ENCODE assay signal across 13 mouse cellular contexts in the genomic region with DNA sequence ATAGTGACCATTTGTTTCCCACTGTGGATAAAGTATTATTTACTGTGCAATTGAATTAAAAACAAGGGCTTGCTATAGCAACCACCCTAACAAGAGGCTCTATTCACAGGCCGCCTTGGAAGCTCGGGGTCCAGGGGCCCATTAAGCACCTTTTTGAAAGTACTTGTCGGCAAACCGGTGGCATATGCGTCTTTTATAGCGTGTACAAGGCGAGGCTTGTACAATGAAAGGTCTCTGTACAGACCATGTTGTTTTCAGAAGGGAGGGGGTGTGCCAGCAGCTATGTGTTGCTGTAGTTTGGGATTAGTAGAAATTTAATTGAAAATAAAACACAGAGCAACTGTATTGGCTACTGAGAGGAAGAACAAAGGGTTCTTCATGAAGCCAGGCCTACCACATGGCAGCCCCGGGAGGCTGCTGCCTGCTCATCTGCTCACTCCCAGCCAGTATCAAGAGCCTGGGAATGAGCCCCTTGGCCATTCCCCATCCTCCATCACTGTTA.
DNase-seq lines count a peak whose midpoint lies in the region; ATAC-seq and TF ChIP-seq lines count a peak whose summit lies in the region.
"Had no signal": no experiment of that assay in that cellular context is flagged by ENCODE, and none has a peak within 500 bp of the region (broad histone marks: within the 10 kb centered on the region; RNA-seq: fewer than 3 reads in every experiment).

No protein-coding gene starts in this region.

- WGBS in heart, embryonic 10.5 days, result 76% methylated on average over 8 of the region's 8 CpGs
- 7% methylated on average over 8 of the region's 8 CpGs for WGBS in forebrain, embryonic 15.5 days
- WGBS in limb, embryonic 10.5 days, result 72% methylated on average over 8 of the region's 8 CpGs
- 44% methylated on average over 8 of the region's 8 CpGs for WGBS in midbrain, postnatal 0 days
- WGBS in stomach, postnatal 0 days, result 71% methylated on average over 8 of the region's 8 CpGs

- H3K4me1 ChIP-seq in heart, embryonic 10.5 days, result peaks cover 8% of the 10 kb centered on the region; the same call in 1 of the 2 replicates
- peaks cover 47% of the 10 kb centered on the region for H3K4me1 ChIP-seq in forebrain, embryonic 15.5 days
- peaks cover 84% of the 10 kb centered on the region for H3K4me1 ChIP-seq in limb, embryonic 10.5 days
- peaks cover 3% of the 10 kb centered on the region; the same call in 1 of the 2 replicates for H3K4me1 ChIP-seq in midbrain, postnatal 0 days (ENCODE audit: insufficient read depth, low read length)
- no peaks in the 10 kb centered on the region for H3K4me1 ChIP-seq in stomach, postnatal 0 days (replicated peaks; ENCODE audit: control insufficient read depth, insufficient read depth)

- no peak overlapping the region for H3K27ac ChIP-seq in heart, embryonic 10.5 days
- peak overlapping the region; percentile 20; the same call in 1 of the 2 replicates for H3K27ac ChIP-seq in forebrain, embryonic 15.5 days (replicated peaks)
- H3K27ac ChIP-seq in limb, embryonic 10.5 days, result peak overlapping the region; percentile 74
- no peak overlapping the region for H3K27ac ChIP-seq in midbrain, postnatal 0 days (ENCODE audit: low read depth, low read length)
- H3K27ac ChIP-seq in stomach, postnatal 0 days (replicated peaks), result no peak overlapping the region
- H3K27ac ChIP-seq: liver, embryonic 14.5 days had no signal

- no peak overlapping the region for H3K9ac ChIP-seq in forebrain, embryonic 15.5 days (replicated peaks)
- no peak overlapping the region for H3K9ac ChIP-seq in midbrain, postnatal 0 days (replicated peaks; ENCODE audit: low read length, poor library complexity, severe bottlenecking)
- no peak overlapping the region for H3K9ac ChIP-seq in stomach, postnatal 0 days (ENCODE audit: low read length)
- H3K9ac ChIP-seq: liver, embryonic 14.5 days had no signal

- ATAC-seq in forebrain, embryonic 15.5 days (replicated peaks), result peak; percentile 73
- no peak for ATAC-seq in midbrain, postnatal 0 days (ENCODE audit: low FRiP score)
- ATAC-seq in stomach, postnatal 0 days (ENCODE audit: low FRiP score, low TSS enrichment), result no peak

- DNase-seq in heart, adult 11 months, result peak; percentile 86
- DNase-seq in heart, embryonic 10.5 days (ENCODE audit: low spot score), result no peak
- DNase-seq in limb, embryonic 10.5 days (ENCODE audit: low spot score), result no peak
- DNase-seq in midbrain, postnatal 0 days (ENCODE audit: low spot score), result peak; percentile 30
- no peak for DNase-seq in left cerebral cortex, adult 9 months (ENCODE audit: low spot score in 2 of 2)
- DNase-seq in urinary bladder, postnatal 10 days (ENCODE audit: low spot score), result no peak
- no peak for DNase-seq in stomach, postnatal 0 days (ENCODE audit: low spot score)
- DNase-seq: heart, adult 18-20 months; kidney, postnatal 25 days; thymus, postnatal 14 days had no signal

- H3K27me3 ChIP-seq in heart, embryonic 10.5 days (ENCODE audit: insufficient read depth, poor library complexity, severe bottlenecking), result peaks cover 15% of the 10 kb centered on the region; the same call in 1 of the 2 replicates
- peaks cover 27% of the 10 kb centered on the region; the same call in 1 of the 2 replicates for H3K27me3 ChIP-seq in forebrain, embryonic 15.5 days
- peaks cover 31% of the 10 kb centered on the region for H3K27me3 ChIP-seq in limb, embryonic 10.5 days (ENCODE audit: low read depth, poor library complexity, severe bottlenecking)
- H3K27me3 ChIP-seq in midbrain, postnatal 0 days (ENCODE audit: insufficient read depth, low read length), result no peaks in the 10 kb centered on the region; the same call in 1 of the 2 replicates
- no peaks in the 10 kb centered on the region for H3K27me3 ChIP-seq in stomach, postnatal 0 days (ENCODE audit: control insufficient read depth, insufficient read depth, low read length)

- no peak for TF ChIP-seq CTCF in midbrain, postnatal 0 days (IDR thresholded peaks at IDR 0.05)
- TF ChIP-seq CTCF in stomach, postnatal 0 days (IDR thresholded peaks at IDR 0.05; ENCODE audit: low read depth), result no peak

- H3K4me2 ChIP-seq in forebrain, embryonic 15.5 days (replicated peaks), result no peak overlapping the region
- no peak overlapping the region for H3K4me2 ChIP-seq in midbrain, postnatal 0 days (ENCODE audit: low read depth, low read length, poor library complexity, severe bottlenecking)
- H3K4me2 ChIP-seq in stomach, postnatal 0 days (replicated peaks; ENCODE audit: low read depth), result no peak overlapping the region

- no peak for TF ChIP-seq EP300 in stomach, postnatal 0 days (optimal IDR thresholded peaks at IDR 0.05)

- H3K36me3 ChIP-seq in heart, embryonic 10.5 days, result no peaks in the 10 kb centered on the region
- H3K36me3 ChIP-seq in forebrain, embryonic 15.5 days, result no peaks in the 10 kb centered on the region
- no peaks in the 10 kb centered on the region for H3K36me3 ChIP-seq in limb, embryonic 10.5 days
- no peaks in the 10 kb centered on the region for H3K36me3 ChIP-seq in midbrain, postnatal 0 days (ENCODE audit: insufficient read depth, low read length)
- H3K36me3 ChIP-seq in stomach, postnatal 0 days (ENCODE audit: control insufficient read depth, insufficient read depth, low read length), result no peaks in the 10 kb centered on the region
- H3K36me3 ChIP-seq: G1E had no signal

- H3K4me3 ChIP-seq in heart, embryonic 10.5 days, result no peak overlapping the region
- no peak overlapping the region for H3K4me3 ChIP-seq in forebrain, embryonic 15.5 days
- no peak overlapping the region for H3K4me3 ChIP-seq in limb, embryonic 10.5 days
- H3K4me3 ChIP-seq in midbrain, postnatal 0 days (ENCODE audit: low read depth, low read length), result no peak overlapping the region
- H3K4me3 ChIP-seq in stomach, postnatal 0 days (ENCODE audit: low read depth, low read length), result no peak overlapping the region

- H3K9me3 ChIP-seq in heart, embryonic 10.5 days, result no peaks in the 10 kb centered on the region
- H3K9me3 ChIP-seq in forebrain, embryonic 15.5 days, result no peaks in the 10 kb centered on the region
- no peaks in the 10 kb centered on the region for H3K9me3 ChIP-seq in limb, embryonic 10.5 days (replicated peaks)
- H3K9me3 ChIP-seq in midbrain, postnatal 0 days (ENCODE audit: low read length), result no peaks in the 10 kb centered on the region
- no peaks in the 10 kb centered on the region for H3K9me3 ChIP-seq in stomach, postnatal 0 days (ENCODE audit: control insufficient read depth, low read length)
- H3K9me3 ChIP-seq: G1E had no signal

Comparison
In these comparisons a context has a peak if more than half of its experiments do, and no peak if none do; other contexts are left out.
1. DNase-seq: peak in heart, adult 11 months (single experiment) and midbrain, postnatal 0 days (single experiment); none in heart, embryonic 10.5 days (single experiment), limb, embryonic 10.5 days (single experiment), left cerebral cortex, adult 9 months (0 of 2), urinary bladder, postnatal 10 days (single experiment) and stomach, postnatal 0 days (single experiment).
2. H3K27ac ChIP-seq: peak in forebrain, embryonic 15.5 days (single experiment) and limb, embryonic 10.5 days (single experiment); none in heart, embryonic 10.5 days (single experiment), midbrain, postnatal 0 days (single experiment) and stomach, postnatal 0 days (single experiment).